Mouse (Mus musculus) forebrain, embryonic 14.5 days (tissue): Measurements from ENCODE around the gene Rad51d. TPM values are rescaled to one million over a fixed set of nuclear protein-coding genes. Genes with fewer than 3 reads are reported as not detected.

Source experiments
- ATAC-seq: fragments of 200-750 bp; cut with Nextera tagmentation; 2 replicates; pipeline ENCODE4 v1.8.0; 2017; ENCODE audit warnings: mild to moderate bottlenecking, moderate library complexity
- DNase-seq: peaks from one replicate; pipeline ENCODE4 v3.0.0-alpha.2; 2015; ENCODE audit warnings: low spot score
- H3K27ac ChIP-seq: fragments of 300-500 bp; sonication (generic); 2 replicates; pipeline ENCODE4 v1.5.1; 2014; ENCODE audit warnings: low read depth, mild to moderate bottlenecking, control low read depth, low read length, moderate library complexity
- H3K27me3 ChIP-seq: fragments of 300-500 bp; sonication (generic); replicated peaks from 2 replicates; pipeline ENCODE4 v1.6.1; 2014; ENCODE audit warnings: low read length, control low read depth, mixed read lengths; ENCODE audit not compliant: control insufficient read depth, insufficient read depth
- H3K36me3 ChIP-seq: fragments of 300-500 bp; sonication (generic); 2 replicates; pipeline ENCODE4 v1.6.1; 2014; ENCODE audit warnings: low read length, control low read depth; ENCODE audit not compliant: control insufficient read depth, insufficient read depth
- H3K4me1 ChIP-seq: fragments of 300-500 bp; sonication (generic); 2 replicates; pipeline ENCODE4 v1.6.1; 2014; ENCODE audit warnings: antibody characterized with exemption, low read length, control low read depth; ENCODE audit not compliant: control insufficient read depth, insufficient read depth
- H3K4me2 ChIP-seq: fragments of 300-500 bp; sonication (generic); 2 replicates; pipeline ENCODE4 v1.6.1; 2014; ENCODE audit warnings: mild to moderate bottlenecking, control low read depth, low read length
- H3K4me3 ChIP-seq: fragments of 300-500 bp; sonication (generic); 2 replicates; pipeline ENCODE4 v1.5.1; 2014; ENCODE audit warnings: low read depth, low read length, control low read depth
- H3K9ac ChIP-seq: fragments of 300-500 bp; sonication (generic); 2 replicates; pipeline ENCODE4 v1.6.1; 2014; ENCODE audit warnings: mild to moderate bottlenecking, low read length, control low read depth, moderate library complexity
- H3K9me3 ChIP-seq: fragments of 300-500 bp; sonication (generic); replicated peaks from 2 replicates; pipeline ENCODE4 v1.6.1; 2016; ENCODE audit warnings: low read length, control low read depth, mixed read lengths; ENCODE audit not compliant: control insufficient read depth
- WGBS: fragments of 180-500 bp; shearing (Covaris S2); extraction: QIAGEN DNeasy Blood & Tissue Kit; methylation state at CpG from one replicate; pipeline ENCODE4 v1.1.7; 2014; 5-methylcytosine and 5-hydroxymethylcytosine counted together
- polyA plus RNA-seq: library from polyadenylated mRNA; unstranded; fragments of >200 nt; fragmentation: Nextera tagmentation; extraction: Ambion mirVana; gene quantifications from 2 replicates; pipeline ENCODE4 v1.2.1, GENCODE M21; 2014

Gene Rad51d
- polyA plus RNA-seq, 1 experiment from 2014 or later = 14.2 TPM

DNA sequence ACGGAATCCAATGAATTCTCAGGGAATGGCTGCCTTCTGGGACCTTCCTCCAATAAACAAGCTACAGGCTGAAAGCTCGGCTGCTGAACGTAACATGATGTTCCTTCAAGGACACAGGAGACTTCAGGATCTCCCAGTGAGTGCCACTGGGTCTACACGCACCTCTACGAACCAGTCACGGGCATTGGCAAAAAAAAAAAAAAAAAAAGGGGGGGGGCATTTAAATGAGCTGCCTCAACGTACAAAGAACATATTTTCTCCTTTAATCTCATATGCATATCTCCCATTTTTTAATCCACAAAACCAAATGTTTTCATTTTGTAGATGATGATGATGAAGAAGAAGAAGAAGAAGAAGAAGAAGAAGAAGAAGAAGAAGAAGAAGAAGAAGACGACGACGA, 24.5 kb downstream of the Rad51d start:
- 86% methylated on average over 10 of the region's 10 CpGs for WGBS
- H3K27ac ChIP-seq = no peak overlapping the region
- peaks cover 30% of the 10 kb centered on the region for H3K4me1 ChIP-seq
- no peaks in the 10 kb centered on the region for H3K27me3 ChIP-seq
- no peak for DNase-seq
- no peaks in the 10 kb centered on the region for H3K36me3 ChIP-seq
- H3K9me3 ChIP-seq = no peaks in the 10 kb centered on the region
- no peak overlapping the region for H3K9ac ChIP-seq
- no peak overlapping the region for H3K4me2 ChIP-seq
- no peak overlapping the region for H3K4me3 ChIP-seq
- no peak for ATAC-seq

GRCm38 (mm10) chr11:82863488-82863931, 26.9 kb downstream of the Rad51d start:
- 8% methylated on average over 4 of the region's 4 CpGs for WGBS
- Histone ChIP-seq H3K9ac (no peak overlapping the region), H3K27ac (peak overlapping the region; percentile 81), H3K4me2 (no peak overlapping the region), H3K9me3 (no peaks in the 10 kb centered on the region), H3K27me3 (no peaks in the 10 kb centered on the region), H3K4me1 (peaks cover 30% of the 10 kb centered on the region), H3K4me3 (no peak overlapping the region), H3K36me3 (no peaks in the 10 kb centered on the region)
- DNase-seq = peak; percentile 77
- ATAC-seq = peak; percentile 84

- peak overlapping the region; percentile 81 for H3K27ac ChIP-seq
- 0 out of 2 replicates have a peak overlapping the region, but pooled peaks have one; percentile 1 for H3K4me2 ChIP-seq
- H3K4me1 ChIP-seq = peaks cover 30% of the 10 kb centered on the region
- DNase-seq (peak; percentile 73), ATAC-seq (peak; percentile 81)
- 4% methylated on average over 2 of the region's 2 CpGs for WGBS
- no peaks in the 10 kb centered on the region for H3K9me3 ChIP-seq
- no peak overlapping the region for H3K9ac ChIP-seq
- no peaks in the 10 kb centered on the region for H3K27me3 ChIP-seq
- H3K4me3 ChIP-seq = no peak overlapping the region
- no peaks in the 10 kb centered on the region for H3K36me3 ChIP-seq
Measured at GRCm38 (mm10) chr11:82863059-82863458, 27.4 kb downstream of the Rad51d start.

GRCm38 (mm10) chr11:82862638-82863037, 27.8 kb downstream of the Rad51d start:
- WGBS = 14% methylated on average over 9 of the region's 9 CpGs
- peak overlapping the region; percentile 76 for H3K27ac ChIP-seq

DNA sequence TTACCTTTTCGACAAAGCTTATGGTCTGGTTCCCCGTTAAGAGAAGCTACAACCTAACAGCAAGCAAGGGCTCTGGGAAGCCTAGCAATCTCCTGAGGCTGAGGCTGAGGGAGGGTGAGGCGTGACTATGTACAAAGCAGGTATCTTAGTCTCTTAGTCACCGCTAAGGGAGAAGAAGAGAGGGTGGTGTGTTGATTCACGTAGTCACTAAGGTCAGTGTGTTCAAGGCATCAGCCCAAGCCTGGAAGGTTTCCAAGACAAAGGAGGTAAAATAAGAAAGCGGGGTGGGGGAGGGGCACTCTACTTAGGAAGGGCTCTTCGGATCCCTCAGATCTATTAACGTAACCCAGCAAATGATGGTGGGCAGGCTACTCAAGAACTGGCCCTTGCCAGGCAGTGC, 28.9 kb downstream of the Rad51d start:
- H3K36me3 ChIP-seq = no peaks in the 10 kb centered on the region
- H3K4me2 ChIP-seq = no peak overlapping the region
- DNase-seq (no peak), ATAC-seq (no peak)
- 0 out of 2 replicates have a peak overlapping the region, but pooled peaks have one; percentile 76 for H3K27ac ChIP-seq
- no peaks in the 10 kb centered on the region for H3K9me3 ChIP-seq
- no peak overlapping the region for H3K9ac ChIP-seq
- WGBS = 46% methylated on average over 8 of the region's 8 CpGs
- peaks cover 26% of the 10 kb centered on the region for H3K4me1 ChIP-seq
- H3K4me3 ChIP-seq = no peak overlapping the region
- no peaks in the 10 kb centered on the region for H3K27me3 ChIP-seq

More at GRCm38 (mm10) chr11:82862638-82863037, 27.8 kb downstream of the Rad51d start:
- Histone ChIP-seq H3K36me3 (no peaks in the 10 kb centered on the region), H3K4me1 (peaks cover 30% of the 10 kb centered on the region), H3K9ac (no peak overlapping the region), H3K4me3 (no peak overlapping the region), H3K9me3 (no peaks in the 10 kb centered on the region), H3K27me3 (no peaks in the 10 kb centered on the region), H3K4me2 (0 out of 2 replicates have a peak overlapping the region, but pooled peaks have one; percentile 1)
- peak; percentile 24; the same call in 1 of the 2 replicates for ATAC-seq
- no peak for DNase-seq

- Histone ChIP-seq H3K27ac (no peak overlapping the region), H3K4me3 (no peak overlapping the region), H3K4me1 (peaks cover 31% of the 10 kb centered on the region), H3K9me3 (no peaks in the 10 kb centered on the region), H3K4me2 (no peak overlapping the region), H3K36me3 (no peaks in the 10 kb centered on the region), H3K27me3 (no peaks in the 10 kb centered on the region), H3K9ac (no peak overlapping the region)
- ATAC-seq (no peak), DNase-seq (no peak)
- WGBS = 85% methylated on average over 6 of the region's 6 CpGs
Measured at GRCm38 (mm10) chr11:82860759-82861158, 29.7 kb downstream of the Rad51d start.

- 77% methylated on average over 13 of the region's 13 CpGs for WGBS
- H3K9ac ChIP-seq = no peak overlapping the region
- H3K4me3 ChIP-seq = no peak overlapping the region
- H3K27ac ChIP-seq = peak overlapping the region; percentile 70; the same call in 1 of the 2 replicates
- H3K9me3 ChIP-seq = no peaks in the 10 kb centered on the region
- ATAC-seq = no peak
- H3K27me3 ChIP-seq = no peaks in the 10 kb centered on the region
- H3K4me2 ChIP-seq = no peak overlapping the region
- H3K36me3 ChIP-seq = no peaks in the 10 kb centered on the region
- DNase-seq = no peak
- H3K4me1 ChIP-seq = peaks cover 19% of the 10 kb centered on the region
Measured at GRCm38 (mm10) chr11:82857307-82857848, 33.0 kb downstream of the Rad51d start.

DNA sequence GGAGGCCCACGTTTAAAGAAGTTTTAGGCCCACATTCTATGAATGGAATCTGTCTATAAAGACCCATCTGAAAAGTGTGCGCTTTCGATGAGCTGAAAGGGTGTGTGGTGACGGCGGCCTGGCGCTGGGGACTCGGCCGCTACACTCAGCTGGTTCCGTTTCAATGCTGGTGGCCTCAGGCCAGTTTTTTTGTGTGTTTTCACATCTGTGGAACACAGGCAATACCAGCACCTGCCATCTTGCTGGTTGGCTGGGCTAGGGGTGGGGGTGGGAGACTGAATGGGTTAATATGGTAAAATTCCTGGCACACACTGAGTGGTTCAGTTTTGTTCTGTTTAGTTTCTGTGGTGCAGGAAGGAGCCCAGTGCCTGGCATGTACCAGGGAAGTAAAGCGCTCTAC, 34.4 kb downstream of the Rad51d start:
- Histone ChIP-seq H3K4me2 (peak overlapping the region; percentile 18; the same call in 1 of the 2 replicates), H3K4me1 (peaks cover 10% of the 10 kb centered on the region), H3K36me3 (no peaks in the 10 kb centered on the region), H3K27ac (peak overlapping the region; percentile 70), H3K9ac (no peak overlapping the region), H3K27me3 (no peaks in the 10 kb centered on the region), H3K4me3 (no peak overlapping the region), H3K9me3 (no peaks in the 10 kb centered on the region)
- peak; percentile 89 for ATAC-seq
- WGBS = 10% methylated on average over 10 of the region's 10 CpGs
- peak; percentile 86 for DNase-seq

DNA sequence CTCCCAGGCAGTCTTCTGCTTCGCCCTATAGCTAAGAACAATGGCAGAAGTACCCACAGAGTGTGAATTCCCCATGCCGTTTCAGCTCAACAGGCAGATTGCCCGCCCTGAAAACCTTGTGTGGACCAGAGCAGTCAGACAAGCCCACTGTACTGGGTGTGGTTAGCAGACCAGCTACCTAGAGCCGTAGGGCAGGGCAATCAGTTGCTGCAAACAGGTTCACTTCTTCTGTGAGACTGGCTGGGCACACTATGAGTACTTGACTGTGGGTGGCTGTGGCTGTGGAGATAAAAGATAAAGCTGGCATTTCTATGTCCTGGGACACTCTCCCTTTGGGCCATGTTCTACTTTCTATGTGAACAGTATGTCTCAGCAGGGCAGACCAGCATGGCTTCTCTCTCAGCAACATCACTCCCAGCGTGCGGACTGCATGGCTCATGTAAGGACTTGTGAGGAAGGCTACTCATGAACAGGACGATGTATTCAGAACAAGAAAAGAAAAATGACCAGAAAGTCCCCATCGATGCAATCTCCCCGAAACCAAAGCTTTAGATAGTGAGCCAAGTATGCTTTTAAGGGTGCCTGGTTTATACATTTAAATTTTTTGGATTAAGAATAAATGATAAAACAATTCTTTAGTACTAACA, 35.0 kb downstream of the Rad51d start:
- H3K9ac ChIP-seq = no peak overlapping the region
- WGBS = 72% methylated on average over 9 of the region's 9 CpGs
- ATAC-seq (no peak), DNase-seq (no peak)
- peaks cover 10% of the 10 kb centered on the region for H3K4me1 ChIP-seq
- no peak overlapping the region for H3K4me3 ChIP-seq
- H3K9me3 ChIP-seq = no peaks in the 10 kb centered on the region
- H3K4me2 ChIP-seq = no peak overlapping the region
- H3K27ac ChIP-seq = peak overlapping the region; percentile 55; the same call in 1 of the 2 replicates
- H3K36me3 ChIP-seq = no peaks in the 10 kb centered on the region
- no peaks in the 10 kb centered on the region for H3K27me3 ChIP-seq
